Mouse (Mus musculus): Measurements from ENCODE around the gene Crebl2. TPM values are rescaled to one million over a fixed set of nuclear protein-coding genes. Genes with fewer than 3 reads are reported as not detected.

Gene Crebl2
- total and polyA plus RNA-seq, 3 experiments, result 1.5 to 3.7 TPM; not detected in 1

DNA sequence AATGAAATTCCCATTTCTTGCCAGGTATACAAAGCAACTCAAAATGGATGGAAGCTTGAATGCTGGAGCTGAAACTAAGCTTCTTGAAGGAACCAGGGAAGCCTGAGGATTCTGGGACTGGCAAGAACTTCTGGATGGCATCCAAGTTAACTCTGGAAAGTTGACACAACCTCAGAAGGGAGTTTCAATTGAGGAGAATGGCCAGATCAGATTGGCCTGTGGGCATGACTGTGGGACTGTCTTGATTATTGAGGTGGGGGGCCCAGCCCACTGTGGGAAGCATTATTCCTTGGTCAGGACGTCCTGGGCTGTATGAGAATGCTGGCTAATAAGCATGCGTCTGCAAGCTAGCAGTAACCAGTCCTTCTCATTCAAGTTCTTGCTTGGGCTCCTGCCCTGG lies 50.1 kb downstream of the Crebl2 start:
- Histone ChIP-seq H3K4me1 (ENCODE audit: control insufficient read depth in 1 of 2, insufficient read depth in 2 of 2, low read length in 2 of 2) (peaks cover 4% of the 10 kb centered on the region in 2 experiments; a peak in 2 of 4 replicates), H3K27ac (ENCODE audit: control insufficient read depth, low read depth, low read length) (no peak overlapping the region), H3K9ac (ENCODE audit: control insufficient read depth, low read depth, low read length, poor library complexity, severe bottlenecking) (no peak overlapping the region), H3K27me3 (ENCODE audit: control insufficient read depth in 1 of 2, insufficient read depth in 2 of 2, low read length in 2 of 2) (no peaks in the 10 kb centered on the region), H3K9me3 (replicated peaks; ENCODE audit: insufficient read depth, low read length) (no peaks in the 10 kb centered on the region), H3K36me3 (ENCODE audit: control insufficient read depth in 1 of 2, insufficient read depth in 2 of 2, low read length in 2 of 2) (peaks cover 0 to 3% of the 10 kb centered on the region in 2 experiments; a peak in 2 of 4 replicates), H3K4me3 (ENCODE audit: control insufficient read depth in 1 of 2, insufficient read depth in 1 of 2, low read depth in 2 of 2, low read length in 2 of 2) (no peak overlapping the region), H3K79me2 (ENCODE audit: control insufficient read depth, insufficient read depth, low read length, poor library complexity) (no peaks in the 10 kb centered on the region)
- TF ChIP-seq MAFK (IDR thresholded peaks at IDR 0.05; ENCODE audit: borderline replicate concordance, low read depth, low read length), result no peak
- TF ChIP-seq NRF1 (IDR thresholded peaks at IDR 0.05; ENCODE audit: insufficient read depth, low read depth, low read length, poor library complexity, severe bottlenecking), result no peak
- TF ChIP-seq USF2 (IDR thresholded peaks at IDR 0.05; ENCODE audit: borderline replicate concordance in 1 of 2, insufficient read depth in 1 of 2, low read depth in 1 of 2, low read length in 2 of 2), result no peak
- TF ChIP-seq GABPA (IDR thresholded peaks at IDR 0.05; ENCODE audit: low read depth, low read length), result no peak
- TF ChIP-seq POLR2AphosphoS5 (IDR thresholded peaks at IDR 0.05; ENCODE audit: borderline replicate concordance, low read depth, low read length), result no peak
- TF ChIP-seq CTCF (IDR thresholded peaks at IDR 0.05 in 2 of 3, conservative IDR thresholded peaks at IDR 0.05 in 1 of 3; ENCODE audit: control insufficient read depth in 1 of 3, insufficient read depth in 1 of 3, low read depth in 2 of 3, low read length in 3 of 3, poor library complexity in 1 of 3, severe bottlenecking in 1 of 3), result no peak
- TF ChIP-seq POLR2AphosphoS2 (IDR thresholded peaks at IDR 0.05; ENCODE audit: low read length), result no peak
- TF ChIP-seq EP300 (IDR thresholded peaks at IDR 0.05; ENCODE audit: low read depth in 1 of 2, low read length in 2 of 2), result no peak
- no peak for TF ChIP-seq MYB (IDR thresholded peaks at IDR 0.05; ENCODE audit: low read depth, low read length)
- DNase-seq (ENCODE audit: low read depth, low spot score), result no peak

DNA sequence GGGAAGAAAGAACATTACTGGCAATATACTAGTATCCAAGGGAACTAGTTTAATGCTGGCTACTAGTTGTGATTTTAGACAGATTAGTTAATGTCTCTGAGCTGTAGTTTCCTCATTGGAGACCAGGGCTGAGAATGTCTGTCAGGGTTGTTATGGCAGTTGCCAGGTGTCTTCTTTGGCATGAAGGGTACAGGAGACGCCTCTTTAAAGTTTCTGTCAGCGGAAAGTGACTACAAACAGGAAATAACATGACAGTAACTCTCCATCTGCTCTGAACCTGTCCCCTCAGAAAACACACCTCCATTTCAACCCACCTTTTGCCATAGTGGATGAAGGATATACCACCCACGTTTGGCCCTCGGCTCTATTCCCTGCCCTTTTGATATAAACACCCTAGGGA lies 53.7 kb downstream of the Crebl2 start:
- Histone ChIP-seq H3K27ac (ENCODE audit: control insufficient read depth, low read depth, low read length) (no peak overlapping the region), H3K4me1 (ENCODE audit: control insufficient read depth in 1 of 2, insufficient read depth in 2 of 2, low read length in 2 of 2) (peaks cover 4% of the 10 kb centered on the region in 2 experiments; a peak in 2 of 4 replicates), H3K36me3 (ENCODE audit: control insufficient read depth in 1 of 2, insufficient read depth in 2 of 2, low read length in 2 of 2) (peaks cover 0 to 3% of the 10 kb centered on the region in 2 experiments; a peak in 2 of 4 replicates), H3K79me2 (ENCODE audit: control insufficient read depth, insufficient read depth, low read length, poor library complexity) (no peaks in the 10 kb centered on the region), H3K9me3 (replicated peaks; ENCODE audit: insufficient read depth, low read length) (no peaks in the 10 kb centered on the region), H3K9ac (ENCODE audit: control insufficient read depth, low read depth, low read length, poor library complexity, severe bottlenecking) (no peak overlapping the region), H3K27me3 (ENCODE audit: control insufficient read depth in 1 of 2, insufficient read depth in 2 of 2, low read length in 2 of 2) (no peaks in the 10 kb centered on the region), H3K4me3 (ENCODE audit: control insufficient read depth in 1 of 2, insufficient read depth in 1 of 2, low read depth in 2 of 2, low read length in 2 of 2) (no peak overlapping the region)
- DNase-seq (ENCODE audit: low read depth, low spot score), result no peak
- TF ChIP-seq TAL1 (IDR thresholded peaks at IDR 0.05; ENCODE audit: low read length) (no peak), MAZ (IDR thresholded peaks at IDR 0.05; ENCODE audit: low read depth, low read length) (no peak), HCFC1 (IDR thresholded peaks at IDR 0.05; ENCODE audit: low read depth, low read length) (no peak), SMC3 (IDR thresholded peaks at IDR 0.05; ENCODE audit: low read depth, low read length) (no peak), MYC (IDR thresholded peaks at IDR 0.05; ENCODE audit: low read depth, low read length) (no peak), E2F4 (IDR thresholded peaks at IDR 0.05; ENCODE audit: borderline replicate concordance, low read depth, low read length) (no peak), KAT2A (conservative IDR thresholded peaks at IDR 0.05; ENCODE audit: low read depth, low read length) (no peak)
